Mouse (Mus musculus): ENCODE measurements at regions not wholly inside any gene's neighbourhood (a gene's known extent, or its start where the extent isn't known, plus 50 kb on each side); places are given as distances from the start of the nearest gene placed in this dataset.

DNA sequence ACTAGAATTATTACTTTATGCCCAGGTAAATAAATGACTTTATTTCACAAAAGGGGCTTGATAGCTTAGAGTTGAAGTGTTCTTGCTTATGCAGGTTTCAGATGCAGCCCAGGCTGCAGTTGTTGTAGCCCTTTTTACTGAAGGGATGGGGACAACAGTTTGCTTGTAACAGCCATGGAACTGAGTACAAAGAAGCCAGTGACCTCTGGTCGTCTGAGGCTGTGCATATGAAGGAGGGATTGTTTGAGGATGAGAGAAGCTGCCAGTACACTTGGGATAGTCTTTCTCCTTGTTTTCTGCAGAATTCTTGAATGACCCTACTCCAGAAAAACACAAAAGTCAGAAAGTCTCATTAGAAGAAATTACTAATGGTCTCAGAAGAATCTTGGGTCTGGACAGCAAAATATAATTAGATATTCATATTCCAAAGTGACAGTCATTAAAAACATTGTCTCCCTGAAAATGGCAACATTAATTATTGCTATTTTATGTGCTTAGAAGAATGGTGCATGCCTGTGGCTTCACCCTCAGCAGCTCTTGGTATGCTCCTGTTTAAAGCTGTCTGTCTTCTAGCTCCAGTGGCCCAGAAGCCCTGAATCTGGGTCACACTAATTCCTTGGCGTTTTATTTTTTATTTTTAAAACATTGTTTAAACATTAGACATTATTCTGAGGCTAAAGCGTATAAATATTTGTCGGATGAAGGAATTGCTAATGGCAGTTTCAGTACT, 61.9 kb upstream of the Arhgap32 start:
- TF ChIP-seq GATA1 (IDR thresholded peaks at IDR 0.05; ENCODE audit: borderline replicate concordance, low read length) (no peak), FLI1 (IDR thresholded peaks at IDR 0.05; ENCODE audit: low read length) (no peak)
